Mouse (Mus musculus) kidney, adult 2 months (tissue): ENCODE data around the gene Inpp5e.

Experiments
- CTCF ChIP-seq: fragments of 200-500 bp; conservative IDR thresholded peaks from 2 replicates; pipeline ENCODE4 v1.5.1; 2011; ENCODE audit warnings: low read depth, mild to moderate bottlenecking, control low read depth, low read length, moderate library complexity, mixed read lengths; ENCODE audit not compliant: insufficient read depth, insufficient read length
- POLR2A ChIP-seq: fragments of 200-500 bp; IDR thresholded peaks from one replicate; pipeline ENCODE4 v1.6.1; 2011; ENCODE audit warnings: low read depth, low read length, control low read depth

DNA sequence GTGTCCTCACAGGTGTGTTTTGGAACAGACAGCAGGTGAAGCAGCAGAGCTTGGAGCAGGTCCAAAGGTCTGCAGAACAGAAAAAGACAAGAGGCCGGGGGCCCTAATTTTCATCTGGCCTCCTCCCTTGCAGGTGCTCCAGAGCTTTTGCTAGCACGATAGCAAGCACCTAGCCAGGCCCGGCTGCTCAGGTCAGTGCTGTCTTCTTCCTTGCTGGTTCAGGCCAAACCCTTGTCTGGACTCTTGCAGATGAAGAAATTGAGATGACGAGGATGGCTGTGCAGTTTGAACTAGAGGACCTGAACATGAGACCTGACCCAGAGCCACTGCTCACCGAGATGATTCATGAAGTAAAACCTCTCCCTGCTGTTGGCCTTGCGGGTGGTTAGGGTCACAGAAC is 17.4 kb downstream of the Inpp5e start:
- TF ChIP-seq POLR2A (no peak), CTCF (no peak)
